Mouse (Mus musculus): Measurements from ENCODE around the gene A230050P20Rik.

A230050P20Rik gene

GRCm38 (mm10) chr9:20875021-20875790 is 6.8 kb downstream of the A230050P20Rik start:
- DNase-seq (ENCODE audit: low spot score in 2 of 2) = no peak

DNA sequence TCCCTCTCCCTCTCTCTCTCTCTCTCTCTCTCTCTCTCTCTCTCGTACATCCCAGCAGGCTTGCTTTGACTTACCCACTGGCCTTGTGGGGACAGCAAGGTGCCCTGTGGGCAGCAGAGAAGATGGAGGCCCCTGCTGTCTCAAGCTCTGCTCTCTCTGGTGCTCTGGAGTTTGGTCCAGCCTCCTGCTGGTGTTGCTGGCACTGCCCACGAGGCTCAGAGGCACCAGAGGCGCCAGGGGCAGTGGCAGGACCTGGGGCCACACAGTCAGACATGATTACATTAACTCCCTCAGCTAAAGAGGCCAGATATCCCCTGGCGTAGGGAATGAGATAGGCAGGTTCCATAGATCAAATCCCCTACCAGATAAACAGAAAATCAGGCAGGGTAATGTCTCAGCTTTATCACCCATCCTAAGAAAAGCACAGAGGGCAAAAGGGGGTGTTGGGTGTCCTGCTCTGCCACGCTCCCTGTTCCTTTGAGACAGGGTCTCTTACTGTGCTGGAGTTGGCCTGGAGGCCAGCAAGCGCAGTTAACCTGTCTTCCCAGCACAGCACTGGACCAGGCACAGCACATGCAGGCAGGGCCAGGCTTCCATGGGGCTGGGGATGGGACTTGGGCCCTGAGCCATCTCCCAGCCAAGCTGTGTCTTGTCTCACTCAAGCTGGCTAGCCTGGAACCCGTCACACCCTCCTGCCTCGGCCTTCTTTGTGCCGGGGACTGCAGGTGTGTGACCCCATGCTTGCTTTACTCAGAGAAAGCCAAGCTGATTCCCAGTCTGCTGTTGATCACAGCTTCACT is 8.1 kb downstream of the A230050P20Rik start:
- no peak for DNase-seq (ENCODE audit: low spot score in 2 of 2)

DNA sequence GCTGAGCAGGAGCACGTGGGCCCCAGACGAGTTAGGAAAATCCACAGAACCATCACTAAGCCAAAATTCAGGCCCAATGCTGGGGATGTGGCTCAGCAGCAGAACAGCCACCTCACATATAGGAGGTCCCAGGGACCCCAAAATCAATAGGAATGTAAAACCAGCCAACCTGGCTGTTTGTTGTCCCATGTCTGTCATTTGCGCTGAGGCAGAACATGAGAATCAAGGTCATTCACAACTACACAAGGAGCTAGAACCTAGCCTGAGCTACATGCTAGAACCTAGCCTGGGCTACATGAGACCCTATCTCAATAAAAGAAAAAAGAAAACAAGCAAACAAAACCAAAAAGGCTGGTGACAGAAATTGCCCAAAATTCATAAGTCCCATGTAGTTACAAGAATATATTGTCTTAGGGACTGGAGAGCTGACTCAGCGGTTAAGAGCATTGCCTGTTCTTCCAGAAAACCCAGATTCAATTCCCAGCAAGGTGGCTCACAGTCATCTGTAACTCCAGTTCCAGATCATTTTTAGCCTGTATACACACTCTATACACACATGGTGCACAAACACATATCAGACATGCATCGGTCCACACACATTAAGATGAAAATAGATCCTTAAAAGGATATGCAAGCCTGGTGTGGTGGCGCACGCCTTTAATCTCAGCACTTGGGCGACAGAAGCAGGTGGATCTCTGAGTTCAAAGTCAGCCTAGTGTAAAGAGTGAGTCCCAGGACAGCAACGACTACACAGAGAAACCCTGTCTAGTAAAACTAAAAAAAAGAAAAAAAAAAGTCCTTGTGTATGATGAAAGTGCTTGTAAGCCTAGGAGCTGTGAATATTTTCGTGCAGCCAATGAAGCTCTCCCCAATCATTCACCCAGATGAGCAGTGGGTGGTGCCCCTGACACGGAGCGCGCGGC is 8.9 kb downstream of the A230050P20Rik start:
- no peak for DNase-seq (ENCODE audit: low spot score in 2 of 2)

DNA sequence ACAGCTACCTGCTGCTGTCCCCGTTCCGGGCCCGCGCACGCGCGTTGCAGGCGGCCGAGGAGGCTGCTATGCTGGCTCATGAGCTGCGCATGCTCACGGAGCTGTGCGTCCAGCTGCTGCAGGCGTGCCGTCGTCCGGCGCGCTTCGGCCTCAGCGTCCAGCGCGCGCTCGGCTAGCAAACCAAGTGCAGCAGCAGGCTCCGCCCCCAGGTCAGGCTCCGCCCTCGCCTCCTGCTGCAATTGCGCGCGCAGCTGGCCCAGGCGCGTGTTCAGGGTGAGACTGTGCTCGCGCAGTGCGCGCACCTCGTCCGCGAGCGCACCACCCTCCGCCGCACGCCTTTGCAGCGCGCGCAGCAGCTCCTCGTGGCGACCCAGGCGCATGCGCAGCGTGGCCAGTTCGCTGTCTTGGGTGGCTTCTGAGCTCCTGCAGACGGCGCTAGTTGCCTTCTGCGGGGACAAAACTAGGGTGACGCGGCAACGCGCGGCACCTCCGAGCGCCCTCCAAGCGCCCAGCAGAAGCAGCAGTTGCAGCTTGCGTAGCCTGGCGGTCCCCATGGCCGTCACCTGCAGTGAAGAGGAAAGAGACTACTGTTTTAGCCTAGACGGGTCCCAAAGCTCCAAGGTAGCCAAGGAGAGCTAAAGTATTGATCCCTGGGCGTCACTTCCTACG is 9.7 kb downstream of the A230050P20Rik start:
- peak; percentile 99 for DNase-seq (ENCODE audit: low spot score in 2 of 2)

DNA sequence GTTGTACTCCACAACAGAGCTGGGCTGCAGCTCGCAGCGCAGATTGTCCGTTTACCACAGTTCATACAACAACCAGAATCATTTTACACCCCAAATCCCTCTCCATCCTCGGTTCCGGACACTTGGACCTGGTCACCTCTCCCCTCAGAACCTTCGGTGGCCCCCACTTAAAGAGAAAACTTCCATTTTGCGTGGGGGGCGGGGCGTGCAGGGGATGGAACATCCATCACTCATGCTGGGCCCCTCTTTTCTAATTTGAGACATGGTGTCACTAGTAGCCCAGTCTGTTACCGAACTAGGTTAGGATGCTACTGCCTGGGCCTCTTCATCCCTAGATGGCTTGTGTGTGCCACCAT is 10.2 kb downstream of the A230050P20Rik start:
- no peak for DNase-seq (ENCODE audit: low spot score in 2 of 2)

- DNase-seq (ENCODE audit: low spot score in 2 of 2) = no peak
These were observed 10.8 kb downstream of the A230050P20Rik start, which contains the start of gene Angptl6 for GRCm38 (mm10) chr9:20879097-20879792. Gene Angptl6, minus strand, starts transcription at chr9:20879727.

DNA sequence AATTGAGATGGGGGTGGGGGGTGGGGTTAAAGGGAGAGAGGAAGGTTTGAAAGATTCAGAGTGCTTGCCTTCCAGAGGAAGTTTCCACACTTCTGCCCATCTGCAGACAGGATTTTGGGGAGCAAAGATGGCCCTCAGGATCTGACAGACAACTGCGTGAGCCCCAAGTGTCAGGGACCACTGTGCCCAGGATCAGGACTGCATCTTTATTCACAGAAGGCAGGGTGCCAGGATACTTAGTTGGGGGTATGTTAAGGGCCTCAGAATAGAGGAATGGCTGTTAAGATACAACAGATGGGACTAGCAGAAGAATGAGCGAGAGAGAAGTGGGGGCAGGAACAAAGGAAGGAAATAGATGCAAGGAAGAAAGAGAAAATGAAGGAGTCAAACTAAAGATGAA is 18.1 kb downstream of the A230050P20Rik start:
- DNase-seq (ENCODE audit: low spot score in 2 of 2) = no peak

- no peak for DNase-seq (ENCODE audit: low spot score in 2 of 2)
These were observed 18.7 kb downstream of the A230050P20Rik start for GRCm38 (mm10) chr9:20887191-20887590.

GRCm38 (mm10) chr9:20887704-20888385 is 19.4 kb downstream of the A230050P20Rik start, which contains the start of gene Ppan:
Gene Ppan, plus strand, starts transcription at chr9:20888175.
- peak; percentile 93 to 94 for DNase-seq (ENCODE audit: low spot score in 2 of 2)

DNA sequence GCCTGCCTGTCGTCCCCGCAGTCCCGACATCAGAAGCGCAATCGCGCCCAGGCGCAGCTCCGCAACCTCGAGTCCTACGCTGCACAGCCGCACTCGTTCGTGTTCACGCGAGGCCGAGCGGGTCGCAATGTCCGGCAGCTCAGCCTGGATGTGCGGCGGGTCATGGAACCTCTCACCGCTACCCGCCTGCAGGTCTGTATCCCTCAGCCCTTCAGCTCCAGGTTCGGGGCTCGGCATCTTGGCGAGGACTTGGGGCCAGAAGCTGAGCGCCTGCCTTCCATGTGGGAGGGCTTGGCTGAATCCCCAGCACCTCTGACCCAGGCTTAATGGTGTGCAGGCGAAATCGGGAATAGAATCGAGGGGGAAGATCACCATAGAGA is 19.9 kb downstream of the A230050P20Rik start:
- DNase-seq (ENCODE audit: low spot score in 2 of 2) = no peak

GRCm38 (mm10) chr9:20889185-20890141 is 21.0 kb downstream of the A230050P20Rik start:
- no peak for DNase-seq (ENCODE audit: low spot score in 2 of 2)

DNA sequence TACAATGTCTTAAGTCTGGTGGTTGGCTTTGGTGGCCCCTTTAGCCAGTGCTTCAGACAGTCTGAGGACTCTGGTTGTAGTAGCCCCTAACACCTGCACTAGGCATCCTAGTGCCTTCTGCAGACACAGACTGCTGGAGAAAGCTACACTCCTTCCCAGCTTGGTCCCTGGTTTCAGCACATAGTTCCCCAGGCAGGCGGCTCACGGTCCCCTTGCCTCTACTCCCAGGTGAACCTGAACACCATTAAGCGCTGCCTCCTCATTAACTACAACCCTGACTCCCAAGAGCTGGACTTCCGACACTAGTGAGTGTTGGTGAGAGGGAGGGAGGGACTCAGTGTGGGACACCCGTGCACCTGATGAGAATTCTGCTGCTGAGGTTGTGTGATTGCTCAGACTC is 22.0 kb downstream of the A230050P20Rik start:
- DNase-seq (ENCODE audit: low spot score in 2 of 2) = no peak

GRCm38 (mm10) chr9:20891339-20892103 is 23.1 kb downstream of the A230050P20Rik start:
- no peak for DNase-seq (ENCODE audit: low spot score in 2 of 2)

DNA sequence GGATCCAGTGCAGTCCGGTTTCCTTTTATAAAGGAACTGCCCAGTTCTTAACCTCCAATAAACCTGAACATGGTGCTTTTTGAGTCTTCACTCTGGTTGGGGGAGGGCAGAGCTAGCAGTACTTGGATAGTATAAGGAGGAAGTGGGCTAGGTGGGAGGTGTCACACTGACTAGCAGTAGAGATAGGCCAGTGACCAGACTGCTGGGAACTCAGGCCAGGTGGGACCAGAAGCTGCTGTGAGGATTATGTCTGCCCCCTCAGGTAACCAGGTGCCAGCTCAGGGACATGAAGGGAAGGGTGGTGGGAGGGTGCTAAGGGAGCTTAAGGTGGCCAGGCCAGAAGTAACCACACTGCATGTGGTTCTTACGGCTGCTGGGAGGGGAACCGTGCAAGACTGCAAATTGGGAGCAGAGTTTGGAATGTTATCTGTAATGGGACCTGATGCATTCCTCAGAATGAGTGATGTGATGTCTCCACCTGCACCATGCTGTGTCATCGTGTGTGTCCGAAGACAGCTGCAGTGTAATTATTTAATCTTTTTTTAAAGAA is 23.7 kb downstream of the A230050P20Rik start:
- DNase-seq (ENCODE audit: low spot score in 2 of 2) = no peak

DNA sequence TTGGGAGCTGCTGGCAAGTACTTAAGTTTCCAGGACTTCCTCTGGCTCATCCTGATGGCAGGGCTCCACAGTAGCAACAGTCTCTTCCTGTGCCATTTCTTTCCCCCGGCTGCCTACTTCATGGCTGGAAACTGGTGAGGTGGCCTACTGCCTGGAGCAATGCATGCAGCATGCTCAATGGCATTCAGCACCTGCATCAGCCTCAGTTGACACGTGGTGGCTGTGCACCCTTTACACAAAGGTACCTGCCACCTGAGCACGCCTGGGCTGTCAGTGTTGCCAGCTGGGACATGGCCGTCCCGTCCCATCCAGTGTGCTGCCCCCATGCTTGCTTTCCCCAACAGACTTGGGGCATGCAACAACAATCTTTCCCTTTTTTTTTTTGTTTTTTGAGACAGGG is 24.6 kb downstream of the A230050P20Rik start:
- no peak for DNase-seq (ENCODE audit: low spot score in 2 of 2)

DNA sequence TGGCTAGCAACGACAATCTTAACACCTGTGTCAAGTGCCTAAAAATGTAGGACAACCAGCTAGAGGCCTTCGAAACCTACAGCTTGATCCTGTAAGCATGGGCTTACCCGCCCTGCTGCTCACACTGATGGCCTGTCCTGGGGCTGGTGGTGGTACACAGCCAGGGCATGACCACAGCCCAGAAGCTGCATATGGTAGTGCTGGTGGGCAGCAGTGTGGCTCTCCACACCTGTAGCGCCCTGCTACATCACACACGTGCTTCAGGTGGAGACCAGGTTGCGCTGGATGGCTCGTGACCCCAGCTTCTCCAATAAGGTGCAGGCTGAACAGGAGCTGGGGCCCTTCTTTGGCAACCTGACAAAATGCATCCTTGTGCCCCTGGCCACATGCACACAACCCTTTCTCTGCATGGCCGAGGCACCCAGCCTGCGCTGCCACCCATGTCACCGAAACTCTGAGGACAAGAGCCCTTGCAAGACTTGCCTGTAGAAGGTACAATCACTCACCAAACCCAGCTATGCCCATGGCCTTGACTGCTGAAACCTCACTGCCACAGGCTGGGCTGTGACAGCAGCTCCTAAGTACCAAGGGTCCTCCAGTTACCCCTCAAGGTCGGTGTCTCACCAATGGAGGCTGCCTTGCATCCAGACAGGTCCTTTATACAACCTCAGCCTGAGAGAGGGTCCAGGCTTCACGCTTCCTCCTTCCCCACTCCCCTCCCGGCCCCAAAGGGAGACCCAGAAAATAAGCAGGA is 25.3 kb downstream of the A230050P20Rik start:
- no peak for DNase-seq (ENCODE audit: low spot score in 2 of 2)

- no peak for DNase-seq (ENCODE audit: low spot score in 2 of 2)
These were observed 26.2 kb downstream of the A230050P20Rik start for GRCm38 (mm10) chr9:20894629-20895028.

All from frontal cortex, postnatal 14 days (tissue).